Mouse (Mus musculus) frontal cortex, adult 2 months (tissue): ENCODE measurements at regions not wholly inside any gene's neighbourhood (a gene's known extent, or its start where the extent isn't known, plus 50 kb on each side); places are given as distances from the start of the nearest gene placed in this dataset.

Experiments
- DNase-seq, 2 experiments: peaks; one replicate each; pipeline ENCODE4 v3.0.0; 2022; ENCODE audit warnings: low spot score in 1 of 2; ENCODE audit errors: extremely low spot score in 1 of 2

DNA sequence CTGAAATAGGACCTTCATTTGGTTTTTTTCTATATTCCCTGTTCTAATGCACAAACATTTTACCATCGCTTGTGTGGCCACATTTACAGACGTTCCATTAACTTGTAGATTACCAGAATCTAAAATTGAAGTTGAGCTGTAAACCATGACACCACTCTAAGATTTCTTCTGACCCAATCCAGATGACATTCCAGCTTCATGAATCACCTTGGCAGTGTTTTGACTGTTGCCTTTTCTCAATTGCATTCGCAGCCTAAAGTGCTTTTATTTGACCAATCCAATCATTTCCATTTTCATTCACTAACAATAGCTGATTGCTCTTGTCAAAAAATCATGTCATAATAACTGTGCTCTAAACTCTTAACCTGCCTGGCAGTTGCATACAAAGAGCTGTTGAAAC, 144.8 kb downstream of the Mdfic start:
- DNase-seq: no peak

DNA sequence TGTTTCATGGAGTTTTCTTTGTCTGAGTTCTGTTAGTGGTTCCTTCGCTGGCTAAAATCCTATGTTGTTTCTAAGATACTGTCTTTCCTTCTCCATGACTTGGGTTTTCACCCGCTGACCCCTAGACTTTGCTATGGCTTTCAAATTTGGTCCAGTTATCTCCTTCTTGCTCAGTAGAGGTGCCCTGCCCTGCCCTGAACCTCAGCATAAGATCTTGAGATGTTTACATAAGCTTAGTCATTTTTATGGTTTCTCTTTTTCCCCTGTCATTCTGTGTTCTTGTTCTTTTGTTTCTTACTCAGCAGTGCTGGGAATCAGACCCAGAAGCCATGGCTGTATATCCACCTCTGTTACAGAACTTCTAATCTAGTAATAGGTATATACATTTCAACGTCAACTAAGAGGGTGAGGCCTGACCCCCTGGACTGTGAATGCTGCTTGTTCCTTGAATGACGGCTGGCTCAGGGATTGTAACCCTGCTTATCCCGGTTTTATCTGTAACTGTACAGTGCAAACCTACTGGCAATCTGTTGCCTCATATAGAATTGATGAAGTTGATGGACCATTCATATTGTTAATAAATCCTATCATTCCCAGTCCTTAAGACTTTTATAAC, 161.9 kb downstream of the Mdfic start:
- DNase-seq: no peak

DNA sequence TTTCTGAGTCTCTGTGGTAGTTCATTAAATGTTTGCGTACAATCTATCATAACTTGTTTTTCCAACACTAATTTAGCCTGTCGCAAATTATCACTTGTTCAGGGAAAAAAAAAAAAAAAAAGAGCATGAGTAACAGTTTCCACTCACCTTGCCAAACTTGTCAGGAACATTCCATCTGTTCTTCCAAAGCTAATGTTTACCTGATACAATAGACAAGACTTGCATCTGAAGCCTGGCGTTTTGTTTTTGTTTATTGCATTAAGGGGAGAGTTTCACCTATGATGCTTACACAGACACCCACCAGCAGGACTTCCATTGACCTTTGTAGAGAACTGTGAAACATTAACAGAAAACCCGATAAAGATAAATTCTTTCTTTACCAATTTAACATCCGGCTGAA, 172.6 kb downstream of the Mdfic start:
- DNase-seq: no peak

DNA sequence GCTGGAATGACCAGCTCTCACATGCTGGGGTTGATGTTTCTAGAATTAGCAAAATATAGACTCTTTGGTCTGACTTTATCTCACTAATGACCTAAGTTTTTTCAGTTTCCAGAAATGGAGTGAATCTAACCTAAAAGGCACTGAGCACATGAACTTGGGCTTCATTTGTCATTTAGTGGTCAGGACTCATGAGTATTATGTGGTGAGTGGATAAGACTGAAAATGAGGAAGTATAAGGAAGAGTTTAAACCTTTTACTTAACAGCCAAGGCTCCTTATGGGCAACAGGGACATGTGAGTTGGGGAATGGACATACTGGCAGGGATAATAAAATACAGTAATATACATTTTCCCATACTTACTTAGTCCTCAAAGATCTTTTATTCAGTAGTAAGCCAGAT, 180.0 kb downstream of the Mdfic start:
- no peak for DNase-seq

DNA sequence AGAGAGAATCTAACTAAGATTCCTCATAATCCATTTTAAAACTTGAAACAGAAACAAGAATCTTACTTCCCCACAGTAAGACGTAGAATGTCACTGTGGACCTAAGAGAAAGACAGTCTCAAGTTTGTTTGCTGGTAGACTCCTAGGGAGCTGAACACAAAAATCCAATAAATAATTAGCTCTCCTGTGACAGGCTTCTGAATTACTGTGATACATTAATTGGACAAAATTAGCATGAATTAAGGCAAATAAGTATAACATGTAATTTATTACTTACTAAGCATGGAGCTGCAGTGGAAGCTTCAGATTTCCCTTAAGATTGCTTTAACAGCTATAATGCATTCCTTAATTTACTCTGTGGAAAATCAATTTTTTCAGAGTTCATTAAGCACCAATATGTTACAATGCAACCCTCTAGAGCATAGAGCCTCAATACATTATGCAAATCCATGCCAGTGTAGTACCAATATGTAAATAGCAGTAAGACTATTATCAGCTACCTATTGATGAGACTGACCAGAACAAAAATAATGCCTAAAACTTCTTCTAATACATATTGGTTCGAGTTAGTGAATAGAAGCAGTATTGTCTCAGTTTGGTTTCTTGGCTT, 182.3 kb downstream of the Mdfic start:
- DNase-seq: no peak

DNA sequence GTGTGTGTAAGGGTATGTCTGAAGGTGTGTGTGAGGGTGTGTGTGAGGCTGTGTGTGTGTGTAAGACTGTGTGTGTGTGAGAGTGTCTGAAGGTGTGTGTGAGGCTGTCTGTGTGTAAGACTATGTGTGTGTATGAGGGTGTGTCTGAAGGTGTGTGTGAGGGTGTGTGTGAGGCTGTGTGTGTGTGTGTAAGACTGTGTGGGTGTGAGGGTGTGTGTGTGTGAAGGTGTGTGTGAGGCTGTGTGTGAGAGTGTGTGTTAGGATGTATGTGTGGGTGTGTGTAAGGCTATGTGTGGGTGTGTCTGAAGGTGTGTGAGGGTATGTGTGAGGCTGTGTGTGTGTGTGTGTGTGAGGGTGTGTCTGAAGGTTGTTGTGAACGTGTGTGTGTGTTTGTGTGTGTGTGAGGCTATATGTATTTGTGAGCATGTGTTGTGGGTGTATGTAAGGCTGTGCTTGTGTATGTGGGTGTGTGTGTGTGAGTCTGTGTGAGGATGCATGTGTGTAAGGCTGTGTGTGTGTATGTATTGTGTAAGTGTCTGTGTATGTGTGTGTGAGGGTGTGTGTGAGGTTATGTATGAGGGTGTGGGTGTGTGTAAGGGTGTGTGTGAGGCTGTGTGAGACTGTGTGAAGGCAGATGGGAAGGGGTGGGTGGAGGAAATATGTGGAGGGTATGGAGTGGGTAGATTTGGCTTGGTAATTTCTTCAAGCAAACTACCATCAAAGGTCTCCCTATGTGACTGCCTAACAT, 190.1 kb downstream of the Mdfic start:
- no peak for DNase-seq

DNA sequence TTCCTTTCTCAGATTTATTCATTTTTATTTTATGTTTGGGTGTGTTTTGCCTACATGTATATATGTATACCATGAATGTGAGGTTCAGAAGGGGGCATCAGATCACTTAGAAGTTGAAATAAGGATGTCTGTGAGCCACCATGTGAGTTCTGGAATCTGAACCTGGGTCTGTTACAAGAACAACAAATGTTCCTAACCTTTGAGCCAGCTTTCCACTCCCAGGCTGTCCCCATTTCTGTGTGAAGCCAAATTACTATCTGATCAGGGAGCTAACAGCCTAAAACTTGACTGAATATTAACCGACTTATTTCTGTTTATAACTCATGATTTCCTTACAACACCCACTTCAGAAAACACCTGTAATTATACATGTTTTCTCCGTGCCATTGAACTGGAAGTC, 209.2 kb downstream of the Mdfic start:
- DNase-seq: no peak

DNA sequence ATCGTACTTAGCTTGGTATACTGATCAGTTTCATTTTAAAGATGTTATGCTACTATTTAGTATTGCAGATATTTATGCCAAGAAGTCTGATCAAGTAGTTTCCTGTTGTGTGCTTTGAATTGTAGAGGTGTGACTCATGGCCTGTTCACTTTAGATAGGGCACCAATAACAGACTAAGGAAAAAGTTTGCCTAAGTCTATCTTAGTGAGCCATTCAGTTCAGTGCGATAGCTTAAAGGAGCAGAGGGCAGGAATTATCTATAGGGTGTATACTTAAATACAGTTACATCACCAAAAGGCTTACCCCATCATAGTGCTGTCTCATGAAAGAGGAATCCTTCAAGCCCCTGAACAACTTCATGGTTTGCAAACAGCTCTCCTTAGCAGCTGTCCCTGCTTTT, 229.8 kb downstream of the Mdfic start:
- no peak for DNase-seq

DNA sequence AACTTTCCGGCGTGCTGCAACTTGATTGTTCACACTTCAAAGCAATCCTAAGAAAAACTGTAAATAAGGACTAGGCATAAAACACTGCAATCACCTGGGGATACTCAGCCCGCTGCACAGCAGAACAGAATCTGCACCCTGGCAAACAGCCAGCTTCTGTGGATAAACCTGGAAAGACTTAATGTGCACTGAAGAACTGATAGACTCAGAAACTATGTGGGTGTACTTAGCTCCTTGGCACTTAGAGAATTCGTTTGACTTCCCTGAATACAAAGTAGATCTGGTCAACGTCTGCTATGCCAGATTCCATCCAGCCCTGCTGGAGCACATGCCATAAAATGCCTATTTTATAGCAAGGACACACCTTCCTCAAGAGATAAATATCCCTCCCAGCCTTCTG, 266.9 kb downstream of the Mdfic start:
- DNase-seq: peak; percentile 1 to 7
